Mouse (Mus musculus) forebrain, postnatal 0 days (tissue): ENCODE data around the gene AC124108.1. TPM values are rescaled to one million over a fixed set of nuclear protein-coding genes. Genes with fewer than 3 reads are reported as not detected.

Experiments
- ATAC-seq: fragments of 200-750 bp; cut with Nextera tagmentation; 2 replicates; pipeline ENCODE4 v1.8.0; 2017; ENCODE audit warnings: mild to moderate bottlenecking, moderate library complexity
- DNase-seq: peaks from one replicate; pipeline ENCODE4 v3.0.0-alpha.2; 2015
- H3K27ac ChIP-seq: fragments of 300-500 bp; sonication (generic); 2 replicates; pipeline ENCODE4 v1.5.1; 2014; ENCODE audit warnings: low read depth, mild to moderate bottlenecking, antibody characterized with exemption, low read length, moderate library complexity, mixed read lengths
- H3K27me3 ChIP-seq: fragments of 300-500 bp; sonication (generic); 2 replicates; pipeline ENCODE4 v1.6.1; 2014; ENCODE audit warnings: mild to moderate bottlenecking, low read length, mixed read lengths; ENCODE audit not compliant: insufficient read depth
- H3K36me3 ChIP-seq: fragments of 300-500 bp; sonication (generic); 2 replicates; pipeline ENCODE4 v1.6.1; 2014; ENCODE audit warnings: mild to moderate bottlenecking, moderate library complexity; ENCODE audit not compliant: insufficient read depth
- H3K4me1 ChIP-seq: fragments of 300-500 bp; sonication (generic); 2 replicates; pipeline ENCODE4 v1.6.1; 2014; ENCODE audit warnings: antibody characterized with exemption; ENCODE audit not compliant: insufficient read depth
- H3K4me2 ChIP-seq: fragments of 300-500 bp; sonication (generic); 2 replicates; pipeline ENCODE4 v1.6.1; 2014; ENCODE audit warnings: low read depth, mild to moderate bottlenecking, moderate library complexity
- H3K4me3 ChIP-seq: fragments of 300-500 bp; sonication (generic); 2 replicates; pipeline ENCODE4 v1.5.1; 2014; ENCODE audit warnings: low read depth, low read length, mixed read lengths
- H3K9ac ChIP-seq: fragments of 300-500 bp; sonication (generic); 2 replicates; pipeline ENCODE4 v1.6.1; 2014; ENCODE audit warnings: mild to moderate bottlenecking
- H3K9me3 ChIP-seq: fragments of 300-500 bp; sonication (generic); 2 replicates; pipeline ENCODE4 v1.6.1; 2016; ENCODE audit warnings: low read length
- CTCF ChIP-seq: sonication (generic); IDR thresholded peaks from 2 replicates; pipeline ENCODE4 v1.5.1; 2016; ENCODE audit warnings: antibody characterized with exemption, control low read depth, low read depth
- WGBS: fragments of 180-500 bp; shearing (Covaris S2); extraction: QIAGEN DNeasy Blood & Tissue Kit; methylation state at CpG from one replicate; pipeline ENCODE4 v1.1.7; 2014; 5-methylcytosine and 5-hydroxymethylcytosine counted together
- polyA plus RNA-seq: library from polyadenylated mRNA; unstranded; fragments of >200 nt; fragmentation: Nextera tagmentation; extraction: Ambion mirVana; gene quantifications from 2 replicates; pipeline ENCODE4 v1.2.1, GENCODE M21; 2015
- total RNA-seq: library from RNA; depleted of rRNA; stranded (reverse); fragments of >200 nt; gene quantifications from 2 replicates; pipeline ENCODE4 v1.2.3, GENCODE M21; 2014

AC124108.1 gene
- total and polyA plus RNA-seq, 2 experiments from 2014 or later: 0.48 to 5.0 TPM

DNA sequence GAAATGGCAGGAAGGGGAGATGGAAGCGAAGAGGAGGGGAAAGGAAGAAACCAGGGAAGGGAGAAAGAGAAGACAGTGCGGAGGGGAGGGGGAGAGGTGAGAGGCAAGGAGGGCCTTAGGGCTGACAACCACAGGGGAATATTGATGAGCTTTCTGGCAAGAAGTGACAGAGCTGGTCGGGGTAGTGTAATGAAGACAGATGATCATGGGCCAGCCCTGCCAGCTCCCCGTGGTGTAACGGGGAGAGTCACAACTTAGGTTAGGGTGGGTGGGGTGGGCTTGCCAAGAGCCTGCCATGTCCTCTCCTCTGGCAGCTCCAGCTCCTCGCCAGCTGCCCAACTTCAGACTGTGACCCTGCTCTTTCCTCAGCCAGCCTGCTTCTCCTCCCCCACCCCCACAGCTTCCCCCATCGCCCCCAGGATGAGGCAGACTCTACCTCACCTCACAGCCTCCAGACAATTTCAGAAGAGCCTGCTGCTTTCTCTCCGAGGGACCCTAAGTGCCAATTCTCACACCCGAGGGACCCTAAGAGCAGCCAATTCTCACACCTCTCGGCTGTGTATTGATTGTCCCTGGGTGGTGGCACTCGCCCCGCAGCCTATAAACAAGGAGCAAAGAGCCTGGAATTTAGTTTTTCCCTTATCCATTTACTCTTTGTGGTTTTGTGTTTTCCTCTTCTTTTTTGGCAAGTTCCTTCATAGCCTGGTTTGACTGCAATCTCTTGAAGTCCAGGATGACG lies 26.3 kb upstream of the AC124108.1 start:
- Histone ChIP-seq H3K9me3 (no peaks in the 10 kb centered on the region), H3K27me3 (no peaks in the 10 kb centered on the region), H3K4me2 (no peak overlapping the region), H3K27ac (no peak overlapping the region), H3K4me1 (peaks cover 15% of the 10 kb centered on the region; the same call in 1 of the 2 replicates), H3K9ac (no peak overlapping the region), H3K36me3 (no peaks in the 10 kb centered on the region), H3K4me3 (no peak overlapping the region)
- DNase-seq: peak; percentile 14
- no peak for TF ChIP-seq CTCF
- ATAC-seq: peak; percentile 57
- WGBS: 33% methylated on average over 13 of the region's 13 CpGs

DNA sequence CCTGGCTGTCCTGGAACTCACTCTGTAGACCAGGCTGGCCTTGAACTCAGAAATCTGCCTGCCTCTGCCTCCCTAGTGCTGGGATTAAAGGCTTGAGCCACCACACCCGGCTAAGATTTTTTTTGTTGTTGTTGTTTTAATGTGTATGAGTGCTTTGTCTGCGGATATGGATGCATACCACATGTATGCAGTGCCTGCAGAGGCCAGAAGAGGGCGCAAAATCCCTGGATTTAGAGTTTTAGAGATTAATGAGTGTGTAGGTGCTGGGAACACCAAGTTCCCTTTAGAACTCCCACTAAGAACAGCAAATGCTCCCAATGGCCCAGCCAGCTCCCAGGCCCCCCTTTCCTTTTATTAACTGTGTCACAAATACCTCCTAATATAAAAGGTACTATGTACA lies 25.4 kb upstream of the AC124108.1 start:
- no peak for DNase-seq
- no peak overlapping the region for H3K27ac ChIP-seq
- H3K36me3 ChIP-seq: no peaks in the 10 kb centered on the region
- no peaks in the 10 kb centered on the region for H3K27me3 ChIP-seq
- peaks cover 15% of the 10 kb centered on the region; the same call in 1 of the 2 replicates for H3K4me1 ChIP-seq
- WGBS: 68% methylated on average over 3 of the region's 3 CpGs
- H3K4me3 ChIP-seq: no peak overlapping the region
- TF ChIP-seq CTCF: peak; percentile 36
- no peak overlapping the region for H3K4me2 ChIP-seq
- ATAC-seq: no peak
- H3K9me3 ChIP-seq: no peaks in the 10 kb centered on the region
- no peak overlapping the region for H3K9ac ChIP-seq

DNA sequence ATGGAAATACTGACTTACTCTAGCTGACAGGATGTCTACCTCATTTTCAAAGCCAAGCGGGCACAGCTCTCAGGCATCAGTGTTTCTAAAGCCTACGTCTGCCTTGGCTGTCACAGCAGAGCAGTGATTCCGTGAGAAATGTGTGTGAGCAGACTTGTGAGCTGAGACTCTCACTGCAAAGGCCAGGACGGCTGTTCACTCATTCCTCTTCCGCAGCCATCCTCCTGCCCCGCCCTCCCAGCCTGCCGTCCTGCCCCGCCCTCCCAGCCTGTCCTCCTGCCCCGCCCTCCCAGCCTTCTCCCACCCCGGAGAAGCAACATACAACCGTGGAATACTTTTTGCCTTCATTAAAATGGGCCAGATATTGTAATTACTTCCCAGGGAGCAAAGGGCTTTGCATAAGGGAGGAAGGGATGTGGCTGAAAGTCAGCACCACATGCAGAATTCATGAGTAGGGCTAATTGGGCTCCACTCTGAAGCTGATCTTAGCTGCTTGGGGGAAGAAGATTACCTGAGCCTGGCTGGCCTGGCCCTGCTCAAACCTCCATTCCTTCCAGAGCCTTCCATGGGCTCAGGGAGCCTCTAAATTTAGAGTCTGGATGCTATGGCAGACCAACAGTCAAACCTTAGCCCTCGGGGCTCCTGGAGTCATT lies 23.0 kb upstream of the AC124108.1 start:
- no peaks in the 10 kb centered on the region for H3K36me3 ChIP-seq
- H3K9me3 ChIP-seq: no peaks in the 10 kb centered on the region
- H3K9ac ChIP-seq: peak overlapping the region; percentile 14; the same call in 1 of the 2 replicates
- peak; percentile 90 for ATAC-seq
- H3K4me2 ChIP-seq: peak overlapping the region; percentile 25
- peaks cover 15% of the 10 kb centered on the region; the same call in 1 of the 2 replicates for H3K4me1 ChIP-seq
- WGBS: 11% methylated on average over 11 of the region's 12 CpGs
- peak overlapping the region; percentile 51 for H3K27ac ChIP-seq
- H3K4me3 ChIP-seq: no peak overlapping the region
- DNase-seq: peak; percentile 79
- no peaks in the 10 kb centered on the region for H3K27me3 ChIP-seq
- no peak for TF ChIP-seq CTCF

DNA sequence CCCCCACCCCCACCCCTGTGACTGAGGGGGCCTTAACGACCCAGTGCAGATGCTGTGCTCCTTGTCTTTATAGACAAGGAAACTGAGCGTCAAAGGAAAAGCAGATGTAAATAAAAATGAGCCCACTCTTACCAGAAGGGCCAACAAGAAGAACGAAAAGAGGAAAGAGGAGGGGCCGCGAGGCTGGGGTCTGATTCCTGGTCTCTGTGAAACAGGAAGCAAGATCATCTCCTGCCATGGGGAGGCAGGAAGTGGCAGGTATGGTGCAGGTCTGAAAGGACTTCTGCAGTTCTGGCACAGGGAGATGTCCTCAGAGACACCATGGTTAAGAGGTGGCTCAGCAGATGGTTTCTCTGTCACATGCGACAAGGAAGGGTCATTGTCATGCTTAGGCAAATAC lies 20.6 kb upstream of the AC124108.1 start:
- H3K9ac ChIP-seq: no peak overlapping the region
- no peak overlapping the region for H3K4me3 ChIP-seq
- no peak for TF ChIP-seq CTCF
- H3K27me3 ChIP-seq: no peaks in the 10 kb centered on the region
- H3K9me3 ChIP-seq: no peaks in the 10 kb centered on the region
- peaks cover 11% of the 10 kb centered on the region; the same call in 1 of the 2 replicates for H3K4me1 ChIP-seq
- H3K27ac ChIP-seq: no peak overlapping the region
- H3K4me2 ChIP-seq: no peak overlapping the region
- ATAC-seq: no peak
- no peak for DNase-seq
- H3K36me3 ChIP-seq: no peaks in the 10 kb centered on the region
- 55% methylated on average over 6 of the region's 6 CpGs for WGBS

DNA sequence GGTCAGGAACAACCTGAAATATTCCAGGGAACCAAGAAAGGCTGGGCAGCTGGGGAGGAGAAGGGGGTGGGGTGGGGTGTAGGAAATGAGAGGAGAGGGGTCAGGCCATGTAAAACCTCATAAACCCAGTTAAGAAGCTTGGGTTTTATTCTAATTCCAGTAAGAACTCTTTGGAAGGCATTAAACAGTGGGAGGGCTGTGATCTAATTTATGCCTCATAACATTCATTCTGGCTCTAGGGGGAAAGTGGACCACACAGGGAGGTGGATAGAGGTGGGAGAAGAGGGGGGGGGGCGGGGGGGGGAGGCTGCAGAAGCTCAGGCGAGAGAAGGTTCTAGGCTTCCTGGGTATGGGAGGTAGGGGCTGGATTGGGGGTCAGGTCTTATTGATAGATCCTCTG lies 19.6 kb upstream of the AC124108.1 start:
- TF ChIP-seq CTCF: no peak
- 0% methylated on average over 1 of the region's 2 CpGs for WGBS
- ATAC-seq: no peak
- Histone ChIP-seq H3K4me2 (no peak overlapping the region), H3K9me3 (no peaks in the 10 kb centered on the region), H3K4me1 (peaks cover 11% of the 10 kb centered on the region; the same call in 1 of the 2 replicates), H3K9ac (no peak overlapping the region), H3K36me3 (no peaks in the 10 kb centered on the region), H3K27ac (no peak overlapping the region), H3K4me3 (no peak overlapping the region), H3K27me3 (no peaks in the 10 kb centered on the region)
- DNase-seq: no peak

DNA sequence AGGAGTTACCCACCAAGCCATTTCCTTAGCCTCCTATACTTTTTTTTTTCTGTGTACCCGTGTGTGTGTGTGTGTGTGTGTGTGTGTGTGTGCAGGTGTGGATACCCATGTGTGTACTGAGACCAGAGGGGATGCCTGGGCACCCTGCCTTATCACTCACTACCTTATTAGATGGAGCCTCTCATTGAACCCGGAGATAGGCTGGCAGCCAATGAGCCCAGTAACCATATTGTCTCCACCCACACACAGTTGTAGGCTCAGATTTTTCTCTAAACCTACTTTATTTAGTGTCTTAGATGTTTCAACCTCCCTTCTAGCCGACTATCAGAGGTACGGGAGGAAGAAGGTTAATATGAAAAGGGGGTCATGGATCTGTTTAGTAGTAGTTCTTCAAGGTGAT lies 5.0 kb upstream of the AC124108.1 start:
- TF ChIP-seq CTCF: no peak
- Histone ChIP-seq H3K36me3 (no peaks in the 10 kb centered on the region), H3K27ac (no peak overlapping the region), H3K4me2 (no peak overlapping the region), H3K4me1 (no peaks in the 10 kb centered on the region), H3K9ac (no peak overlapping the region), H3K9me3 (no peaks in the 10 kb centered on the region), H3K27me3 (0 out of 2 replicates have a peak, but pooled peaks cover 2% of the 10 kb centered on the region), H3K4me3 (no peak overlapping the region)
- ATAC-seq (no peak), DNase-seq (no peak)
- WGBS: 81% methylated on average over 4 of the region's 4 CpGs
